Mouse (Mus musculus) cortical plate, adult 2 months (tissue): ENCODE data around the gene Otud5.

Source experiments
- CTCF ChIP-seq: fragments of 200-500 bp; IDR thresholded peaks from 2 replicates; pipeline ENCODE4 v1.5.1; 2011; ENCODE audit warnings: mild to moderate bottlenecking, control low read depth, low read length; ENCODE audit not compliant: insufficient read depth; ENCODE audit errors: extremely low read depth
- POLR2A ChIP-seq: fragments of 200-500 bp; IDR thresholded peaks from 2 replicates; pipeline ENCODE4 v1.6.1; 2011; ENCODE audit warnings: mild to moderate bottlenecking, low read length, control low read depth; ENCODE audit not compliant: insufficient read depth; ENCODE audit errors: extremely low read depth

- TF ChIP-seq POLR2A = no peak
- TF ChIP-seq CTCF = peak; percentile 54
These were observed 13.4 kb downstream of the Otud5 start for GRCm38 (mm10) chrX:7854578-7854977.
